8 mouse cellular contexts compared by ENCODE assay signal in genomic region chr6:28980219-28980618, GRCm38 (mm10).
DNase-seq lines count a peak whose midpoint lies in the region; ATAC-seq and TF ChIP-seq lines count a peak whose summit lies in the region.

No protein-coding gene starts in this region.

- no peak for TF ChIP-seq CTCF in lung, postnatal 0 days (IDR thresholded peaks at IDR 0.05)

- ATAC-seq in intestine, embryonic 15.5 days = no peak
- ATAC-seq in lung, postnatal 0 days = no peak

- peaks cover 9% of the 10 kb centered on the region for H3K4me1 ChIP-seq in intestine, embryonic 15.5 days (replicated peaks)
- no peaks in the 10 kb centered on the region for H3K4me1 ChIP-seq in lung, postnatal 0 days (ENCODE audit: insufficient read depth, low read depth, low read length)

- 5% methylated on average over 14 of the region's 14 CpGs for WGBS in intestine, embryonic 15.5 days
- WGBS in lung, postnatal 0 days = 3% methylated on average over 14 of the region's 14 CpGs

- DNase-seq in left cerebral cortex, postnatal 4 days = peak; percentile 31
- no peak for DNase-seq in left cerebral cortex, postnatal 25 days (ENCODE audit: low spot score in 2 of 2)
- DNase-seq in cerebellum, postnatal 25 days = peak; percentile 64 to 80
- DNase-seq in neural tube, embryonic 10.5 days (ENCODE audit: extremely low spot score, low spot score) = peak; percentile 35
- DNase-seq in lung, postnatal 0 days (ENCODE audit: low spot score) = no peak
- no peak for DNase-seq in left cerebral cortex, adult 9 months (ENCODE audit: low spot score in 2 of 2)
- no peak for DNase-seq in layer of hippocampus, postnatal 10 days (ENCODE audit: low spot score in 2 of 2)

- no peaks in the 10 kb centered on the region for H3K9me3 ChIP-seq in intestine, embryonic 15.5 days
- no peaks in the 10 kb centered on the region for H3K9me3 ChIP-seq in lung, postnatal 0 days (ENCODE audit: low read length)

- H3K27ac ChIP-seq in intestine, embryonic 15.5 days = no peak overlapping the region
- H3K27ac ChIP-seq in lung, postnatal 0 days (ENCODE audit: low read length) = no peak overlapping the region

- peaks cover 36% of the 10 kb centered on the region for H3K27me3 ChIP-seq in intestine, embryonic 15.5 days (replicated peaks)
- H3K27me3 ChIP-seq in lung, postnatal 0 days (replicated peaks; ENCODE audit: insufficient read depth, low read length) = peaks cover 15% of the 10 kb centered on the region

- H3K9ac ChIP-seq in intestine, embryonic 15.5 days = no peak overlapping the region
- H3K9ac ChIP-seq in lung, postnatal 0 days (replicated peaks; ENCODE audit: low read depth) = no peak overlapping the region

- peak overlapping the region; percentile 82 for H3K4me2 ChIP-seq in intestine, embryonic 15.5 days (replicated peaks)
- H3K4me2 ChIP-seq in lung, postnatal 0 days (replicated peaks; ENCODE audit: low read depth, low read length) = no peak overlapping the region

- H3K36me3 ChIP-seq in intestine, embryonic 15.5 days = no peaks in the 10 kb centered on the region
- no peaks in the 10 kb centered on the region for H3K36me3 ChIP-seq in lung, postnatal 0 days (ENCODE audit: insufficient read depth, low read length)

- intact Hi-C loops in left cerebral cortex, postnatal 4 days (cut with DNase I) = no loop called here
- intact Hi-C loops in left cerebral cortex, postnatal 25 days (cut with DNase I) = loop anchor here (5.0 kb wide), 1 partner anchor 37 kb away; no protein-coding TSS in a partner anchor

- TF ChIP-seq EP300 in lung, postnatal 0 days (IDR thresholded peaks at IDR 0.05) = no peak

- H3K4me3 ChIP-seq in intestine, embryonic 15.5 days (replicated peaks) = peak overlapping the region; percentile 45
- no peak overlapping the region for H3K4me3 ChIP-seq in lung, postnatal 0 days (ENCODE audit: low read depth, low read length)

Comparison
In these comparisons a context has a peak if more than half of its experiments do, and no peak if none do; other contexts are left out.
1. DNase-seq: peak in left cerebral cortex, postnatal 4 days (single experiment), cerebellum, postnatal 25 days (2 of 2) and neural tube, embryonic 10.5 days (single experiment); none in left cerebral cortex, postnatal 25 days (0 of 2), lung, postnatal 0 days (single experiment), left cerebral cortex, adult 9 months (0 of 2) and layer of hippocampus, postnatal 10 days (0 of 2).